Mouse (Mus musculus) Muller cell, postnatal 12 days (primary cell): Measurements from ENCODE around the gene Zfp697.
A peak's percentile ranks its signal among the peaks of the same experiment; 100 is the strongest.
"Not testable (repeated sequence)": the region's sequence is repeated elsewhere in the genome, so short reads cannot be mapped to it uniquely, and the experiment has no call there.

ENCODE experiments used
- DNase-seq: peaks from one replicate; pipeline ENCODE4 v3.0.0-alpha.2; 2015; ENCODE audit errors: inconsistent ontology term

The Zfp697 gene

DNA sequence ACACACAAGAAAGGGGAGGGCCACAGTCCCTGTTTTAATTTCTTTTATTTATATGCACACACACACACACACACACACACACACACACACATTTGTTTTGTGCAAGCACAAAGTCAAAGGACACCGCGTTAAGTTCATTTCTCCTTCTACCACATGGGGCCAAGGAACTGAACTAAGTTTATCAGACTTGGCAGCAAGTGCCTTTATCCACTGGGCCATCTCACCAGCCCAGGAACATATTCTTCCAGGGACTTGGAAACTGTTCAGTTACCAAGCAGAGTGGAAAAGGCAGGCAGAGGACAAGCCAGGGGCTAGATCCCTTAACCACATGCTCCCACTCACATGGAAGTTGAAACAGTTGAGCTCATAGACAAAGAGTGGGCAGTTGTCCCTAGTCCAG, 13.5 kb upstream of the Zfp697 start:
- DNase-seq = no peak

GRCm38 (mm10) chr3:98374062-98374719, 8.1 kb upstream of the Zfp697 start:
- DNase-seq = peak; percentile 80

DNA sequence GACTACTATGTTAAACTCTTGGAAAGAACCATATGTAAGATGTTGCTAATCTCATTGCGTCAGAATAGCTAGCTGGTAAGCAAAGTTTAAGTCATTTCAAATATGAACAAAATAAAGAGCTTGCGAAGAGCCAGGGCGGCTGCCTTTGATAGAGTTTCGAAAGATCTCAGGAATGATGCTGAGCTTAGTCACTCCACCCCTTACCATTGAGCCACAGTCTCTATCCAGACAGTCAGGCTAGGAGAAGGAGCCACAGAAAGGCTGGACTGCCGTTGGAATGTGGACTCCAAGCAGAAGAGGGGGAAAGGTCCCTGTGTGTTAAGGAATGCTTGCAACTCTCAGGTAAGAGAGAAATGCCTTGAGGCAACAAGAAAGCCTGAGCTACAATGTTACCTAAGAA, 7.3 kb upstream of the Zfp697 start:
- peak; percentile 49 for DNase-seq

DNA sequence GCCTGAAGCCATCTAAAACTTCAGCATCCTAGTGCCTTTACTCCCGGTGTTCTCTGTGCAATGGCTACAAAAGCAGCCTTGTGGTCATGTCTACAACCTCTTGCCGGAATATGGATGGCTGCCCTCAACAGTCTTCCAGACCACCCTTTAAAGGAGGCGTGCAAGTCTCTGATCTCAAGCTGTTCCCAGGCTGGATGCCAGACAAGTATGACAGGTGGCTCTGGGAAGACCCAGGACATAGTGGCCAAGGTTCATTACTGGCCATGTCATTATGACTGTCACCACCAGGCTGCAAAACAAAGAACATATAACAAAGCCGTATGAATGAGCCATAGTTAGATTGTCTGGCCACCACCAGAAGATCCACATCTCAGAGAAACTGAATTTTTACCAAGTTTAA, 4.0 kb upstream of the Zfp697 start:
- DNase-seq = no peak

- DNase-seq = peak; percentile 90
These were observed 3.0 kb upstream of the Zfp697 start for GRCm38 (mm10) chr3:98379236-98379635.

DNA sequence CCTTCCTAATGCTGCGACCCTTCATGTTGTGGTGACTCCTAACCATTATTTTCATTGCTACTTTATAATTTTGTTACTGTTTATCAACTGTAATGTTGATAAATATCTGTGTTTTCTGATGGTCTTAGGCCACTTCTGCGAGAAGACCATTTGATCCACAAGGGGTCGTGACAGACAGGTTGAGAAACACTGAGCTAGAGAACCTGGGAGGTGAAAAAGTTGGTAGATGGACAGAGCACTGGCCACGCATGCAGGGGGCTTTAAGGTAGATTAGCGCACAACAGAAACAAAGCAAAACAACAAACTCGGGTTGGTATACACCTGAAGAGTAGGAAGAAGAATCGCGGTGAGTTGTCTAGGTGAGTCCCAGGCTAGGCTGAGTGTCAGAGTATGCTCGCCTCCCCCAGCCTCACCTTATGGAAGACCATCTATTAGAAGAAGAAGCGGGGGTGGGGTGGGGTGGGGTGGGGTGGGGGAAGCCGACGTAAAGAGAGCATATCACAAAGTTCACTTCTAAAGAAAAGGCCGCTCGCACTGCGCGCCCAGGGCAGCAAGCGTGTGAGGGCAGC, 500 bp upstream of the Zfp697 start:
- no peak for DNase-seq

DNA sequence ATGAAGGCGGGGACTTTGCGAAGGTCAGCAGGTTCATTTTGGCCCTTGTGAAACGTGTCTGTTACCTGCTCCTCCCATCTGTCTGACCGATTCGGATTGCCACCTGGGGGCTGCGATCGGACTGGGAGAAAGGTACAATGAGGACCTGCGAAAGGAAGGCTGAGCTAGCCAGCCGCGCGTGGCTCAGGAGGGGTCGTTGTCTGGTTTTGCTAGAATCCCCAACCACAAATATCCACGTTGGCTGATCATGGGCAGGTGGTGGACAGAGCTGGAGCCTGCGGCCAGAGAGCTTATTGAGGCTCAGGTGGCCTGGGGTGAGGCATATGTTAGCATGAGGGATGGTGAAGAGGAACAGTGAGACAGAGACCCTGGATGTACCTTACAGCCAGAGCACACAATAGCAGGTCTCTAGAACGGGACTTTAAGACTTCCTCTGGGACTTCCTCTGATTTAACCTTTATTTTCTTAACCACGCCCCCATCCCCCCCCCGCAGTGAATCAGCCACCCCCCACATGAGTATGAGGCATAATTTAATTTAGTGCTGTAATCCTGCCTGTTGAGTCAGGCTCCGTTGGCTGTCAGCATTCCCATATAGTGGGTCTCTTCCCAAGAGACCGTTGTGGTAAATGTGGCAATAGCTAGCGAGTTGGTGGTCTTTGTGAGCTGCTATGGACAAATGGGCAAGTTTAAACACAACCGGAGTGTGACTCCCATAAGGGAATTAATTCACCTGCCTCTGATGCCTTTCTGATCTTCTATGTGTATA, 946 bp downstream of the Zfp697 start:
- DNase-seq = no peak

GRCm38 (mm10) chr3:98387086-98387485, 4.8 kb downstream of the Zfp697 start:
- no peak for DNase-seq

DNA sequence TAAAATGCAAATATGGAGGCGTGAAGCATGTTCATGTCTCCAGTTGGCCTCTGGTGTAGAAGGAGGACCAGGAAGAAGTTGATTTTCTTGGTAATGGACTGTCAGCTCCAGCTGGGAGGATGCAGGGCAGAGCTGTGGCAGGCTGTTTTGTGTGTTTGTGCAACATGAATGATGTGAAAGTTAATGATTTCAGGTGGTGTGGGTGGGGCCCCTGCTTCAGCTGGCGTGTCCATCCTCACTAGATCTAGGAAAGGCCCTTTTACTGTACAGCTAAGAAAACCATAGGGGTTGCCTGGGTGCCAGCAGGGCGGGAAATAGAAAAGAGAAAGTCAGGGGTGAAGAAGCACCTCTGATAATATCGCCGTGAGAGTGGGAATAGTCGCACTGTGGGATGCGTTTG, 5.5 kb downstream of the Zfp697 start:
- DNase-seq = no peak

- no peak for DNase-seq
These were observed 7.0 kb downstream of the Zfp697 start for GRCm38 (mm10) chr3:98389305-98389704.

GRCm38 (mm10) chr3:98404268-98404895, 22.1 kb downstream of the Zfp697 start:
- DNase-seq = not testable (repeated sequence)

DNA sequence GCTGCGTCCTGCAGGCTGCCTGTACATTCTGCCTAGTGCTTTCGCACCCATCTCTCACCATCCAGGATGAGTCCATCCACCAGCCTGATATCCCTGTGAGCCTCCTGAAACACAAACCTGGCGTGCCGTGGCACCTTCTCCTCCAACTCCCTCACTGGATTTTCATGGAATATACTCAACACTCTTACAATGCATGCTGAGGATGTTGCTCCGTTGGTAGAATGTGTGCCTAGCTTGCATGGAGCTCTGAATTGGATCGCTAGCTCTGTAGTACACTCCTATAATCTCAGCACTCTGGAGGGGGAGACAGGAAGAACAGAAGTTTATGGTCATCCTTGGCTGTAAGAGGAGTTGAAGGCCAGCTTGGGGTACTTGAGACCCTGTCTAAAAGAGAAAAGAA, 23.6 kb downstream of the Zfp697 start:
- not testable (repeated sequence) for DNase-seq

GRCm38 (mm10) chr3:98406569-98407144, 24.4 kb downstream of the Zfp697 start:
- DNase-seq = not testable (repeated sequence)

GRCm38 (mm10) chr3:98407261-98407780, 25.1 kb downstream of the Zfp697 start:
- DNase-seq = not testable (repeated sequence)

- not testable (repeated sequence) for DNase-seq
These were observed 28.6 kb downstream of the Zfp697 start for GRCm38 (mm10) chr3:98410619-98411580.

DNA sequence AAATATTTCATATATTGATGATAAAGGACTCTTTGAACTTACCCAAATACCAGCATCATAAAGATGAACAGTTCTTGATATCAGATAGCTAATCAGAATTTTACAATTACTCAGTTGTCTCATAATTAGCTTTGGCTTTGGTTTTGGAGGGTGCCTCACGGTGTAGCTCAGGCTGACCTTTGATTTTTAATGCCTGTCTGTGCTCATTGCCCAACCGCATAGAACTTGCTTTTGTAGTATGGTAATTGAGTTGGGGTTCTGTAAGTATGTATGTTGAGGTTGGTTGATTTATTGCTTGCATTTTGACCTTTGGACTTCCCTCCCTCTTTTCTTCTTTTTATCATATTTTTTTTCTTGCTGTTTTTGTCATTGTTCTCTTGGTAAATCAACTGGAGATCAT, 31.5 kb downstream of the Zfp697 start:
- DNase-seq = no peak

GRCm38 (mm10) chr3:98414296-98414695, 32.0 kb downstream of the Zfp697 start:
- no peak for DNase-seq

DNA sequence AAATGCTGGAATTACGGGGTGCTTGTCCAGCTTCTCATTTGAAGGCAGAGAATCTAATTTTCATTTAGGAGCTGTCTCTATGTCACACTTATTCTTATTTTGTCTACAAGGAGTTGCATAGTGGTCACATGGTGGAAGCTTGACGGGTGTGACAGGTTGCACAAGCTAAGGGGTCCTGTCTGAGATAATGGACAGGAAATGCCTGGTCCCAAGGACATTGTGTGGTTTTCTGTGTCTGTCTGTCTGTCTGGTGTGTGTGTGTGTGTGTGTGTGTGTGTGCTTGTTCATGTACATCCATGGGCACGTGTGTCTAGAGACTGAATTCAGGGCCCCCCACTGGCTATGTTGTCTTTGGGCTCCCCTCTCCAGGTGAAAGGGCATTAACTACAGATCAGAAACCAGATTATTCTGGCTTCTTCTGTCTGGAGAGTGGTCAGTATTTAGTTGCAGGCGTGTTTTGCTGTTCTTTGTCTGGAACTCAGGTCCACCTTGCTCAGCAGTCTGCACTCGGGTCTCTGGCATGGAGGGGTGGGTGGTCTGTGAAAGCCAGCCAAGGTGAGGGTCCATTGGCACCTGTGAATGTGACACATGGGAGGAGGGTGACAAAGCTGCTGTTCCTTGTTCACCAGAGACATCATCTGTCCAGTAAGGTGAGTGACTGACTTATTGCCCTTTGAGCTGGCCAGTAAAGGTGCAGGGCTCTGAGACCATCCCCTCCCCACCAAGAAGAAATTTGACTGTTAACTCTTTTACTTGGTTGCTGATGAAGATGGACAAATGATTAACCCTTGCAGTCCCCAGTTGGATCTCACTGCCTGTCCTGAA, 34.4 kb downstream of the Zfp697 start:
- no peak for DNase-seq

DNA sequence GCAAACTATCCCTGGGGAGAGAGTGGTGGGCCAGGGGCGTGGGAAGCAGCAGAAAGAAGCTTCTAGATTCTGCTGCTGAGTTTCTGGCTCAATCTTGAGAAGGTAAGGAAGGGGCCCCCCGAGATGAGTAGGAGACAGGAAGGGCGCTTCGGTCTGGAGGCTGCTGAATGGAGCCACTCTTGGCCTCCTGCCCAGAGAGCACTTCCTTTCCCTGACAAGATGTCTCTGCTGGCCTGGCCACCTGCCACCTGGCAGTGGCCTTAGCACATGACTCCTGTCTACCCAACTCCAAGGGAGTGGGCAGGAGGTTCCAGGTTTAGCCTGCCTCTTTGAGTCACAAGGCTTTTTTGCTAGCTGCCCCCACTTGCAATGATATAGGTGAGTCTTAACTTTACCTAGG, 35.1 kb downstream of the Zfp697 start:
- peak; percentile 83 for DNase-seq
